Mouse (Mus musculus) lung, postnatal 0 days (tissue): Measurements from ENCODE around the gene Ntan1.

Experiments used
- CTCF ChIP-seq: IDR thresholded peaks from 2 replicates; pipeline ENCODE4 v1.5.1; 2016; ENCODE audit warnings: antibody characterized with exemption, mild to moderate bottlenecking
- EP300 ChIP-seq: IDR thresholded peaks from 2 replicates; pipeline ENCODE4 v1.6.1; 2016; ENCODE audit warnings: antibody characterized with exemption, mild to moderate bottlenecking, control low read depth

DNA sequence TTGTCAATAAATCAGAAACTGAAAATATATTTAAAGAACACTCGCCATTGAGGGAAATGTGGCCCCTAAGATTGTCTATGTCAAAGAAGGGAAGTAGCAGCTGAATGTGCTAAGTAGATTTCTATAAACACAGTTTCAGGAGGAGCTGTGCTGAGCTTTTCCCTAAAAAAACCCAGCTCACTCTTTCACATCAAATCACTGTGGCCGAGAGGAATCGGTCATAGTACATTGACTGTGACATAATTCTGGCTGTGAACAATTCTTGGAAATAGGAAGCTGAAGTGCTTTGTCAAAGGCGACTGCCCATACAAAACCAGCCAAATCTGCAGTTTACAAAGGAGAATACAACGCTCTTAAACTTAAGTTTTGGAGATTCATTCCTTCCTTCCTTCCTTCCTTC lies 48.0 kb downstream of the Ntan1 start:
- no peak for TF ChIP-seq EP300
- TF ChIP-seq CTCF: no peak
